Mouse (Mus musculus) liver, adult 2 months (tissue): ENCODE data around the gene Tenm3. TPM values are rescaled to one million over a fixed set of nuclear protein-coding genes. Genes with fewer than 3 reads are reported as not detected.

Experiments used
- DNase-seq: peaks from one replicate; pipeline ENCODE4 v3.0.0-alpha.2; 2011; ENCODE audit warnings: low read depth, low spot score; ENCODE audit errors: extremely low read depth
- H3K27ac ChIP-seq: fragments of 200-500 bp; replicated peaks from 2 replicates; pipeline ENCODE4 v1.5.1; 2012; ENCODE audit warnings: low read depth, mild to moderate bottlenecking, control low read depth, inconsistent platforms, low read length; ENCODE audit not compliant: insufficient read depth
- H3K27me3 ChIP-seq: fragments of 200-500 bp; 2 replicates; pipeline ENCODE4 v1.6.1; 2012; ENCODE audit warnings: mild to moderate bottlenecking, moderate library complexity, low read length, inconsistent platforms; ENCODE audit not compliant: control insufficient read depth, insufficient read depth
- H3K36me3 ChIP-seq: fragments of 200-500 bp; 2 replicates; pipeline ENCODE4 v1.6.1; 2012; ENCODE audit warnings: low read length, inconsistent platforms; ENCODE audit not compliant: control insufficient read depth, insufficient read depth
- H3K4me1 ChIP-seq: fragments of 200-500 bp; 2 replicates; pipeline ENCODE4 v1.6.1; 2011; ENCODE audit warnings: low read length; ENCODE audit not compliant: control insufficient read depth, insufficient read depth
- H3K4me3 ChIP-seq: fragments of 200-500 bp; 2 replicates; pipeline ENCODE4 v1.5.1; 2011; ENCODE audit warnings: low read depth, mild to moderate bottlenecking, control low read depth, low read length, moderate library complexity; ENCODE audit not compliant: insufficient read depth
- H3K79me2 ChIP-seq: fragments of 200-500 bp; 2 replicates; pipeline ENCODE4 v1.6.1; 2012; ENCODE audit warnings: inconsistent platforms, mild to moderate bottlenecking, low read length, moderate library complexity; ENCODE audit not compliant: control insufficient read depth, insufficient read depth
- H3K9ac ChIP-seq: fragments of 200-500 bp; 2 replicates; pipeline ENCODE4 v1.6.1; 2012; ENCODE audit warnings: low read depth, mild to moderate bottlenecking, control low read depth, inconsistent platforms, low read length
- CTCF ChIP-seq: fragments of 200-500 bp; IDR thresholded peaks from 2 replicates; pipeline ENCODE4 v1.5.1; 2011; ENCODE audit warnings: low read depth, low read length, control low read depth
- POLR2A ChIP-seq: fragments of 200-500 bp; IDR thresholded peaks from 2 replicates; pipeline ENCODE4 v1.6.1; 2011; ENCODE audit warnings: low read length, control low read depth; ENCODE audit not compliant: insufficient read depth; ENCODE audit errors: extremely low read depth
- WGBS: fragments of 180-500 bp; shearing (Covaris S2); methylation state at CpG from one replicate; pipeline ENCODE4 v1.1.7; 2018; 5-methylcytosine and 5-hydroxymethylcytosine counted together
- polyA plus RNA-seq: library from polyadenylated mRNA; depleted of rRNA; stranded (reverse); fragments of >200 nt; gene quantifications from 2 replicates; pipeline ENCODE4 v1.2.3, GENCODE M21; 2012
- total RNA-seq: library from RNA; depleted of rRNA; stranded (reverse); fragments of >200 nt; gene quantifications from 2 replicates; pipeline ENCODE4 v1.2.3, GENCODE M21; 2014

Gene Tenm3
- total and polyA plus RNA-seq, 2 experiments: 5.3 to 12.5 TPM

DNA sequence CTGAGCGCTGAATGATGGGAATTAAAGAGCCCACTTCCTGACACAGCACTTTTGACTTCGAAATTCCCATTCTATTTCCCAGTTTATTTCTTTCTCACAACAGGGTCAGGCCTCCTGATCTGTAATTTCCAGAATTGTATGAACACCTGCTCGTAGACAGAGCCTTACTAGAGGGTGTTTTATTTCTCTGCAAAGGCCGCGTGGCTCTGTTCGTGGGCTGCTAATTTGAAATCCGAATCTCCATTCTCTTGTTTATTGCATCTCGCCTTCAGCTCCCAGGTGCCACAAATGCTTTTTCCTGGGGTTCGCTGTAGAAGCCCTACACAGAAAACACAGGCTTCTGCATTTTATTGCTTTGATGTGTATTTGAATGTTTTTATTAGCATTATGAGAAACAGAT, 612.4 kb downstream of the Tenm3 start:
- Histone ChIP-seq H3K4me3 (no peak overlapping the region), H3K36me3 (peaks cover 27% of the 10 kb centered on the region; the same call in 1 of the 2 replicates), H3K27ac (no peak overlapping the region), H3K9ac (no peak overlapping the region), H3K27me3 (no peaks in the 10 kb centered on the region; the same call in 1 of the 2 replicates), H3K79me2 (no peaks in the 10 kb centered on the region), H3K4me1 (no peaks in the 10 kb centered on the region)
- DNase-seq: no peak
- 92% methylated on average over 9 of the region's 9 CpGs for WGBS
- TF ChIP-seq POLR2A (no peak), CTCF (no peak)

DNA sequence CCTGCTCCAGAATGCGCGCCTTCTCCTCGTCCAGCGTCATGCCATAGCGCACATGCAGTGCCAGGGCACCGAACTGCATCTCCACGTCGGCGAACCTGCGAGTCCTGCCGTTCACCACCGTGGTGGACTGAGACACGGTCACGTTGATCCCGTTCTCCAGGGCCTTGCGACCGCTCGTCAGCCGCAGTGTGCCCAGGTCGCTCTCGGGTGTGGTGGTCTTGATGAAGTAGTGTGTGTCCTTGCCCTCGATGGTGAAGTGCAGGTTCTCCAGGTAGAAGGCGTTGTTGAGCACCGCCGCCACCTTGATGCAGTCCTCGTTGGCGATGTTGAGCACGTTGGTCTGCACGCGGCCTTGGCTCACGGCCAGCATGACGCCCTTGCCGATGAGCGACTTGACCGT, 615.1 kb downstream of the Tenm3 start:
- Histone ChIP-seq H3K36me3 (peaks cover 15% of the 10 kb centered on the region; the same call in 1 of the 2 replicates), H3K79me2 (no peaks in the 10 kb centered on the region), H3K27ac (no peak overlapping the region), H3K9ac (no peak overlapping the region), H3K4me3 (no peak overlapping the region), H3K27me3 (no peaks in the 10 kb centered on the region), H3K4me1 (no peaks in the 10 kb centered on the region)
- DNase-seq: no peak
- WGBS: 97% methylated on average over 35 of the region's 35 CpGs
- TF ChIP-seq CTCF (no peak), POLR2A (no peak)

DNA sequence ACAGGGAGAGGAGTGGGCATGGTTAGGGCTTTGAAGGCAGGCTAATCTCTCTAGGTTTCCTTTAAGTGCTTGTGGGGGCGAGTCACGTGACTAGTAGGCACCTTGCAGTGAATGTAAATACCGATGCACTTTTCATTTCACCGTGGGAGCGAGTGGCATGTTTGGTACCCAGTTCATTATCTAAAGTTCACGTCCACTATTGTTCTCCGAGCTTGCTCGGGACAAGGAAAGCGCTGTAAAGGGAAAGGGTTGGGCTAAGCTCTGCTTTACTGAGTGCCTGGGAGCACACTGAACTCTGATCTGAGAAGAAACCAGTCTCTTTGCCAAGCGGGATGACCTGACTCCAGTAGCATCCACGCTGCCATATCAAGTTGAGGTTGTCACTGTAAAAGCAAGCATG, 619.0 kb downstream of the Tenm3 start:
- H3K4me3 ChIP-seq: no peak overlapping the region
- no peaks in the 10 kb centered on the region for H3K79me2 ChIP-seq
- no peak overlapping the region for H3K9ac ChIP-seq
- peaks cover 6% of the 10 kb centered on the region; the same call in 1 of the 2 replicates for H3K36me3 ChIP-seq
- DNase-seq: peak; percentile 26
- no peaks in the 10 kb centered on the region for H3K27me3 ChIP-seq
- TF ChIP-seq POLR2A: no peak
- no peak for TF ChIP-seq CTCF
- H3K4me1 ChIP-seq: no peaks in the 10 kb centered on the region
- 24% methylated on average over 11 of the region's 11 CpGs for WGBS
- H3K27ac ChIP-seq: no peak overlapping the region

DNA sequence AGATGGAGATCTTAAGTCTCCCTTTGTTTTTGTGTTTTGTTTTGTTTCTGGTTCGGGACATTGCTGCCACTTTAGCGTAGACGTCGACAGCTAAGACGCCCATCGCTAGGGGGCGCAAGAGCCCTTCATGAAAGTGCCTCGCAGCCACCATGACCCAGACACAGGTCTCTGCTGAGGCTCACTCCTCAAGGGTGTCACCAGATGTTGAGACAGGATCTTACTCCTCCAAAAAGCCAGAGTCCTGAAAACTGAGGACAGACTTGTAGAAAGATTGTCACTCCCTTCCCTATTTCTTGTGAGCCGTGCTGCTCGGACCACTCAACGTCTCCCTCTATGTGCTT, 621.4 kb downstream of the Tenm3 start:
- peak; percentile 62 for DNase-seq
- peak; percentile 96 for TF ChIP-seq CTCF
- no peak for TF ChIP-seq POLR2A
- H3K4me1 ChIP-seq: no peaks in the 10 kb centered on the region
- H3K36me3 ChIP-seq: no peaks in the 10 kb centered on the region
- no peaks in the 10 kb centered on the region for H3K79me2 ChIP-seq
- H3K4me3 ChIP-seq: peak overlapping the region; percentile 7; the same call in 1 of the 2 replicates
- no peak overlapping the region for H3K27ac ChIP-seq
- H3K27me3 ChIP-seq: no peaks in the 10 kb centered on the region
- peak overlapping the region; percentile 60 for H3K9ac ChIP-seq
- 16% methylated on average over 11 of the region's 11 CpGs for WGBS

DNA sequence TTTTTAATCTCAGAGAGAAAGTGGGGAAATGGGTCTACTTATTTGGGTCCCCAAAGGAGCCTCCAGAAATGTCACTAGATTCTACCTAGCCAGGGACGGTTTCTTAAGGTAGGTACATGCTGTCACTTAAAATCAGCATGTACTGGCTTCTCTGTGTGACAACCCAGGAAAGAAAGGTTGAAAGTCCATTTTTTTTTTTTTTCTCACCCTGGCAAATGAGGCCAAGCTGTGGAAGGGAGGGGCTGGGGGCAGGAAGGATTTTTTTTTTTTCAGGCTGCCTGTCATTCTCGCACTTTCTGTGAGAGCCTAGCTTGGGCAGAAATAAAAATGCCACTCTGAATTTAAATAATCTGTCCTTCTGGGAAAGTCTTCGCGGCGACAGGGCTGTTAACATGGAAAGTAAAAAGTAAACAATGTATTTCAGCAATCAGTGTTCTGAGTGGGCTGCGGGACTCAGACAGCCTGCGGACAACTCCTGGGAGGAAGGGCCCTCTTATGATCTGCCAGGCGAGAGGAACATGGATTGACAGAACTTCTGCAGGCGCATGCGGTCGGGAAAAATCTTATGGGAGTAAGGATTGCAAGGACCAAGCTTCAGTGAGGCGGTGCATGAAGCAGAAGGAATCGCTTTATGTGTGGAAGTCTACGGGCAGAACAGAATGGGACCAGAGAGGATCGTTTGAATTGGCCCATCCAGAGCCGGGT, 621.9 kb downstream of the Tenm3 start:
- no peaks in the 10 kb centered on the region for H3K79me2 ChIP-seq
- H3K4me1 ChIP-seq: no peaks in the 10 kb centered on the region
- peak; percentile 69 for DNase-seq
- WGBS: 9% methylated on average over 16 of the region's 16 CpGs
- H3K4me3 ChIP-seq: peak overlapping the region; percentile 7
- H3K27ac ChIP-seq: no peak overlapping the region
- H3K9ac ChIP-seq: peak overlapping the region; percentile 60
- no peaks in the 10 kb centered on the region for H3K27me3 ChIP-seq
- no peaks in the 10 kb centered on the region for H3K36me3 ChIP-seq
- no peak for TF ChIP-seq CTCF
- TF ChIP-seq POLR2A: no peak

DNA sequence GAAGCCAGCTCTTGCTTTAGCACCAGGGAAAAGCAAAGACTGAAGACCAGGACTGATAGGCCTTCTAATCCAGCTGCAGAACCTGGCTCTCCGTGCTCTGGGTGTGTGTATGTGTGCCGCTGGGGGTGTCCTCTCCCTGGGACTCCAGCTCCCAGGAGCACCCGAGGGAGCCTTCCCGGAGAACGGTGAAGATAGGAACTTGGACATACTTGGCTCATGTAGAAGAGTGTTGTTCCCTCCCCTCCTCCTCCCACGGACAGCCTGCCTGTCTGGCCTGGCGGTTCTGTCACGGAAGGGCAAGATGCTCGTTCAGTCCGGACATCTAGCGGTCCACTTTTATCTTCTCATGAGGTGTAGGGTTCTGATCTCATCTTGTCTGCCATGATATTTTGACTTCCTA, 622.4 kb downstream of the Tenm3 start:
- no peak for TF ChIP-seq CTCF
- no peak overlapping the region for H3K27ac ChIP-seq
- DNase-seq: no peak
- no peaks in the 10 kb centered on the region for H3K4me1 ChIP-seq
- no peaks in the 10 kb centered on the region for H3K36me3 ChIP-seq
- no peak overlapping the region for H3K4me3 ChIP-seq
- H3K27me3 ChIP-seq: no peaks in the 10 kb centered on the region
- WGBS: 68% methylated on average over 11 of the region's 11 CpGs
- H3K79me2 ChIP-seq: no peaks in the 10 kb centered on the region
- no peak overlapping the region for H3K9ac ChIP-seq
